Mouse (Mus musculus): ENCODE measurements at regions not wholly inside any gene's neighbourhood (a gene's known extent, or its start where the extent isn't known, plus 50 kb on each side); places are given as distances from the start of the nearest gene placed in this dataset.

GRCm38 (mm10) chr3:57181587-57181986 is 120.2 kb downstream of the Tm4sf1 start:
- Histone ChIP-seq H3K4me1 (ENCODE audit: control insufficient read depth, insufficient read depth, low read length) (no peaks in the 10 kb centered on the region), H3K36me3 (ENCODE audit: control insufficient read depth, insufficient read depth, low read length, poor library complexity, severe bottlenecking) (no peaks in the 10 kb centered on the region), H3K9me3 (replicated peaks; ENCODE audit: control insufficient read depth, insufficient read depth, low read length, poor library complexity, severe bottlenecking) (peaks cover 4% of the 10 kb centered on the region; the same call in 1 of the 2 replicates), H3K9ac (ENCODE audit: low read depth, poor library complexity, severe bottlenecking) (no peak overlapping the region), H3K4me3 (ENCODE audit: low read depth, low read length) (no peak overlapping the region), H3K27ac (ENCODE audit: insufficient read depth, low read length) (no peak overlapping the region), H3K27me3 (ENCODE audit: control insufficient read depth, insufficient read depth, low read length, poor library complexity, severe bottlenecking) (no peaks in the 10 kb centered on the region)
- TF ChIP-seq CTCF (IDR thresholded peaks at IDR 0.05; ENCODE audit: low read depth, low read length) (no peak), POLR2A (IDR thresholded peaks at IDR 0.05; ENCODE audit: insufficient read depth, low read length) (no peak), EP300 (IDR thresholded peaks at IDR 0.05; ENCODE audit: insufficient read depth, low read depth, low read length) (no peak)

DNA sequence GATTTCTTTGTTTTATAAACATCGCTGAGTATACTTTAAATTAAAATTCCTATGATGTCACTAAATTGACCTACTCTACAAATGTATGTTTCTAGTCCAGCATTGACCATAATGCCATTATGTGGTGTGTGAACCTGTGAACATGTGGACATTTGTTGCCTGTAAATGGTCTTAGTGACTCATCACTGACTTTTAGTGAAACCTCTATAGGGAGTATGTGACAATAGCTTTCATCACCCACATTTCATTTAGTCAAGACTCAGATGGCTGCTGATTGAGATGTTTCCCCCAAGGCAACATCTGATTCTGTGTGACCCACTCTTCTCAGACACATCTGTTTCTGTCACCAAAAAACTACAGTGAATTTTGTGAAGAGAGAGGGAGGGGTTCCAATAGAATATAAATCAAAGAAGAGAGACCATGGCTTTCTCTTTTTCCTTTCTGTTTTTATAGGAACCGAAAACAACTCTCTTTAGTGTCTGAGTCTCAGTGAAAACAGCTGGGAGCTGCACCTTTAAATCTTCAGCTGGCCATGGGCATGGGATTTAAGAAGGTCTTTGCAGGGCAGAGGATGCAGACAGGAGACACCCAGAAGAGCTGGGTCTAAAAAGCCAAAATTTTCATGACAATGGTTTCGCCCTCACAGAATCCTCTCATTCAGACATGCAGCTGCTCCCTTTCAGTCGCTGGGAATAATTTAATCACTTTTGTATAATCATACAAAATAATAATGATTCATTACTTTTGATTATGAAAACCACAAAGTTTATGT is 148.4 kb downstream of the Tm4sf1 start:
- no peak overlapping the region for H3K4me3 ChIP-seq (ENCODE audit: low read depth, low read length)
- H3K27ac ChIP-seq (ENCODE audit: insufficient read depth, low read length): no peak overlapping the region
- H3K27me3 ChIP-seq (ENCODE audit: control insufficient read depth, insufficient read depth, low read length, poor library complexity, severe bottlenecking): no peaks in the 10 kb centered on the region
- no peaks in the 10 kb centered on the region for H3K36me3 ChIP-seq (ENCODE audit: control insufficient read depth, insufficient read depth, low read length, poor library complexity, severe bottlenecking)
- H3K4me1 ChIP-seq (ENCODE audit: control insufficient read depth, insufficient read depth, low read length): no peaks in the 10 kb centered on the region
- no peak overlapping the region for H3K9ac ChIP-seq (ENCODE audit: low read depth, poor library complexity, severe bottlenecking)
- no peaks in the 10 kb centered on the region for H3K9me3 ChIP-seq (replicated peaks; ENCODE audit: control insufficient read depth, insufficient read depth, low read length, poor library complexity, severe bottlenecking)
- TF ChIP-seq EP300 (IDR thresholded peaks at IDR 0.05; ENCODE audit: insufficient read depth, low read depth, low read length) (no peak), CTCF (IDR thresholded peaks at IDR 0.05; ENCODE audit: low read depth, low read length) (no peak), POLR2A (IDR thresholded peaks at IDR 0.05; ENCODE audit: insufficient read depth, low read length) (no peak)

- Histone ChIP-seq H3K4me1 (ENCODE audit: control insufficient read depth, insufficient read depth, low read length) (no peaks in the 10 kb centered on the region), H3K9ac (ENCODE audit: low read depth, poor library complexity, severe bottlenecking) (no peak overlapping the region), H3K27me3 (ENCODE audit: control insufficient read depth, insufficient read depth, low read length, poor library complexity, severe bottlenecking) (no peaks in the 10 kb centered on the region), H3K27ac (ENCODE audit: insufficient read depth, low read length) (no peak overlapping the region), H3K36me3 (ENCODE audit: control insufficient read depth, insufficient read depth, low read length, poor library complexity, severe bottlenecking) (no peaks in the 10 kb centered on the region), H3K9me3 (replicated peaks; ENCODE audit: control insufficient read depth, insufficient read depth, low read length, poor library complexity, severe bottlenecking) (no peaks in the 10 kb centered on the region), H3K4me3 (ENCODE audit: low read depth, low read length) (no peak overlapping the region)
- no peak for TF ChIP-seq CTCF (IDR thresholded peaks at IDR 0.05; ENCODE audit: low read depth, low read length)
- TF ChIP-seq POLR2A (IDR thresholded peaks at IDR 0.05; ENCODE audit: insufficient read depth, low read length): no peak
- TF ChIP-seq EP300 (IDR thresholded peaks at IDR 0.05; ENCODE audit: insufficient read depth, low read depth, low read length): no peak
Observed at GRCm38 (mm10) chr3:57149156-57149555, 152.6 kb downstream of the Tm4sf1 start.

DNA sequence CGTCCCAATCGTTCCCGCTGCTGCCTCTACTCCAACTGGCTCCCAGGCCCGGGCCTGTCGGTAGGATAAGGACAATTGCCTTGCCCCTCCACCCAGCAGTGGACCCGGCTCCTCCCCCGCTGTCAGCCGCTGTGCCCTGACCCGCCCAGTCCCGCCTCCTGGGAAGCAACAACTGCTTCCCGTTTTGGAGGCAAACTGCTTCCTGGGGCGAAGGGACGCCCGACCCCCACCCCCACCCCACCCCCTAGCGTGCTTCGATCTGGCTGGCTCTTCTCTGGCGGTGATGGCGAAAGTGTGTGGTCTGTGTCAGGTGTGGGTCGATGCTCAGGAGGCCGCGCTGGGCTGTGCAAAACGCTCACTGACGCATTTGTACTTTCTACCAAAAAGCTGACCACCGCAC is 164.9 kb downstream of the Tm4sf1 start:
- Histone ChIP-seq H3K36me3 (ENCODE audit: control insufficient read depth, insufficient read depth, low read length, poor library complexity, severe bottlenecking) (no peaks in the 10 kb centered on the region), H3K27me3 (ENCODE audit: control insufficient read depth, insufficient read depth, low read length, poor library complexity, severe bottlenecking) (no peaks in the 10 kb centered on the region), H3K27ac (ENCODE audit: insufficient read depth, low read length) (no peak overlapping the region), H3K4me1 (ENCODE audit: control insufficient read depth, insufficient read depth, low read length) (no peaks in the 10 kb centered on the region), H3K9ac (ENCODE audit: low read depth, poor library complexity, severe bottlenecking) (no peak overlapping the region), H3K9me3 (replicated peaks; ENCODE audit: control insufficient read depth, insufficient read depth, low read length, poor library complexity, severe bottlenecking) (peaks cover 3% of the 10 kb centered on the region; the same call in 1 of the 2 replicates), H3K4me3 (ENCODE audit: low read depth, low read length) (peak overlapping the region; percentile 43)
- no peak for TF ChIP-seq POLR2A (IDR thresholded peaks at IDR 0.05; ENCODE audit: insufficient read depth, low read length)

DNA sequence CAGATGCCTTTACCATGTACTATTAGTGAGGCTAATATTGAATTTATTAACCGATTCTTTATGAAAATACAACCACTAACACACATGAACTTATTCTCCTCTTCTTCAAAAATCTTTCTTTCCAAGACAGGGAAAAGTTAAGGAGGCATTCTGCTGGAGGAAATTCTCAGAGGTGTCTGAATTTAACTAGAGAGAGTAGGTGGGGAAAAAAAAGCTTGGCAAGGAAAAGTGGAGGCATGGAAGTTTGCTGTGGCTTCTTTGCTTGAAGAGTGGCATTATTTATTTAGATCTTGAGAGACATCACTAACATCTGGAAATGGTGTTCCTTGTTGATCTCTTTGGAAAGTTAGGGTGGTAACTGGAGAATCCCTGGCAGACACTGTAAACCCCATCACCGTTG is 173.2 kb downstream of the Tm4sf1 start:
- H3K9me3 ChIP-seq (replicated peaks; ENCODE audit: control insufficient read depth, insufficient read depth, low read length, poor library complexity, severe bottlenecking): no peaks in the 10 kb centered on the region
- H3K27me3 ChIP-seq (ENCODE audit: control insufficient read depth, insufficient read depth, low read length, poor library complexity, severe bottlenecking): no peaks in the 10 kb centered on the region
- no peak overlapping the region for H3K9ac ChIP-seq (ENCODE audit: low read depth, poor library complexity, severe bottlenecking)
- no peaks in the 10 kb centered on the region for H3K4me1 ChIP-seq (ENCODE audit: control insufficient read depth, insufficient read depth, low read length)
- H3K4me3 ChIP-seq (ENCODE audit: low read depth, low read length): no peak overlapping the region
- no peak overlapping the region for H3K27ac ChIP-seq (ENCODE audit: insufficient read depth, low read length)
- no peaks in the 10 kb centered on the region for H3K36me3 ChIP-seq (ENCODE audit: control insufficient read depth, insufficient read depth, low read length, poor library complexity, severe bottlenecking)
- TF ChIP-seq EP300 (IDR thresholded peaks at IDR 0.05; ENCODE audit: insufficient read depth, low read depth, low read length) (no peak), POLR2A (IDR thresholded peaks at IDR 0.05; ENCODE audit: insufficient read depth, low read length) (no peak), CTCF (IDR thresholded peaks at IDR 0.05; ENCODE audit: low read depth, low read length) (no peak)

GRCm38 (mm10) chr3:57125792-57126485 is 175.8 kb downstream of the Tm4sf1 start:
- Histone ChIP-seq H3K4me3 (ENCODE audit: low read depth, low read length) (no peak overlapping the region), H3K4me1 (ENCODE audit: control insufficient read depth, insufficient read depth, low read length) (no peaks in the 10 kb centered on the region), H3K36me3 (ENCODE audit: control insufficient read depth, insufficient read depth, low read length, poor library complexity, severe bottlenecking) (no peaks in the 10 kb centered on the region), H3K27me3 (ENCODE audit: control insufficient read depth, insufficient read depth, low read length, poor library complexity, severe bottlenecking) (no peaks in the 10 kb centered on the region), H3K9ac (ENCODE audit: low read depth, poor library complexity, severe bottlenecking) (no peak overlapping the region), H3K27ac (ENCODE audit: insufficient read depth, low read length) (no peak overlapping the region), H3K9me3 (replicated peaks; ENCODE audit: control insufficient read depth, insufficient read depth, low read length, poor library complexity, severe bottlenecking) (no peaks in the 10 kb centered on the region)
- TF ChIP-seq POLR2A (IDR thresholded peaks at IDR 0.05; ENCODE audit: insufficient read depth, low read length) (no peak), CTCF (IDR thresholded peaks at IDR 0.05; ENCODE audit: low read depth, low read length) (no peak), EP300 (IDR thresholded peaks at IDR 0.05; ENCODE audit: insufficient read depth, low read depth, low read length) (no peak)

All from ES-Bruce4 (cell line).